Mouse (Mus musculus): ENCODE measurements around the gene Dstyk.
"Not testable (repeated sequence)": the region's sequence is repeated elsewhere in the genome, so short reads cannot be mapped to it uniquely, and the experiment has no call there.

The Dstyk gene

GRCm38 (mm10) chr1:132437389-132437788, 20.0 kb downstream of the Dstyk start:
- no peak for DNase-seq

GRCm38 (mm10) chr1:132440896-132441435, 23.6 kb downstream of the Dstyk start:
- no peak for DNase-seq

DNA sequence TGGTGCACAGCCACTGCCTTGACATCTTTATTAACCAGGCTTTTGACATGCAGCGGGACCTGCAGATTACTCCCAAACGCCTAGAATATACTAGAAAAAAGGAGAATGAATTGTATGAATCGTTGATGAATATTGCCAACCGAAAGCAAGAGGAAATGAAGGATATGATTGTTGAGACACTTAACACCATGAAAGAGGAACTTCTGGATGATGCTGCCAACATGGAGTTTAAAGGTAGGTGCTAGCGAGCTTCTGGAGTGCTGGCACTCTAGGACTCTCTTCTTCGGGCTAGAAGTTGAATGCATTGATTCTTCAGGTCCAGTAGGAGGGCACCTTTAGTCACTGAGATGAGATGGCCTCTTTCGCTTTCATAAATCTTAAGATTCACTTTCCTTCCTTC, 32.4 kb downstream of the Dstyk start:
- DNase-seq, result no peak

GRCm38 (mm10) chr1:132464651-132465050, 47.3 kb downstream of the Dstyk start:
- no peak for DNase-seq

DNA sequence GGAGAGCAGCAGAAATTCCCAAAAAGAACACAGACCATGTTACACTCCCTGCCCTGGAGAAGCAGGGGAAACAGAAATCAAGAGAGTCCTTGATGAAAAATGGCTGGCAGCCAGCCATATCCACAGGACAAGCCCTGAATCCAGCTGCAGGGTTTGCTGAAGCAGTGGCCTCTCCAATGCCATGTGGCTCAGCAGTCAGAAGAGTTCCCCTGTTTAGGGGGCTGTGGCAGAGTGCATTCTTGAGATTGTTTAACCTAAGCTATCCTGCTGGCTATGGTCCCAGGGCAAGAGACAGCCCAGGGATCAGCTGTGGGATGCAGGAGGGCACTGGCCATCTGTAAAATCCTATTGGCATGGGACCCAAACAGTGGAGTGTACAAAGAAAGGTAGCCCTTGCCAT, 51.6 kb downstream of the Dstyk start:
- no peak for DNase-seq

DNA sequence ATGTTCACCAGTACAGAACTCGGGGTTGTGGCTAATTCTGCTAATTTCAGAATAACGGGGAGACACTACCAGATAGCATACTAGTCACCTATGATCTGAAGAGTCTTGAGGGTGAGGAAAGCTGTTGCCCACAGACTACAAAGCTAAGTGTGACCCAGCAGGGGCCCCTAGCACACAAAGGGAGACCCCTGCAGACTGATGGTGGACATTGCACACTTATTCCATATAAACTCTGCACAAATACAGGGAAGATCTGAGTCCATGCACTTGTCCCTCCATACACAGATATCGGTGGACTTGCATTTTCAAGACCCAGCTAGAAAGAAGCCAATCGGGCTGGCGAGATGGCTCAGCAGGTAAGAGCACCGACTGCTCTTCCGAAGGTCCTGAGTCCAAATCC, 52.2 kb downstream of the Dstyk start:
- no peak for DNase-seq

GRCm38 (mm10) chr1:132470031-132470430, 52.7 kb downstream of the Dstyk start:
- not testable (repeated sequence) for DNase-seq

DNA sequence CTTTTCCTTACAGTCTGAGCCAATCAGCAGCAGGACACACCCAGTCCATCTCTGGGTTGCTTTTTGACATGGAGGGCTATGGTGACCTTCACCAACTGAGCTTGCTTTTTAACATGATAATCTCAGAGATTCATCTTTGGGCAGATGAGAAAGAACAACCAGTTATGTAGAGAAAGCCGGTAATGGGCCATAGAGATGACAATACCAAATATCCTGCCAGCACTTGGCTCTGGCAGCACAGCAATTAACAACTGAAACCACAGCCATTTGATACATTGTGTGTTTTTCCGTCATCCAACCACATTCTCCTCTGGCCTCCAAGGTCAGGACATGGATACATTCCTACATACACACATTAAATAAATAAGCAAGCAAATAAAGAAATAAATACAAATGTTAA, 53.7 kb downstream of the Dstyk start:
- DNase-seq, result no peak

GRCm38 (mm10) chr1:132471499-132471898, 54.1 kb downstream of the Dstyk start:
- no peak for DNase-seq

- DNase-seq, result no peak
These were observed 55.2 kb downstream of the Dstyk start for GRCm38 (mm10) chr1:132472537-132472936.

GRCm38 (mm10) chr1:132474496-132474895, 57.1 kb downstream of the Dstyk start:
- no peak for DNase-seq

DNA sequence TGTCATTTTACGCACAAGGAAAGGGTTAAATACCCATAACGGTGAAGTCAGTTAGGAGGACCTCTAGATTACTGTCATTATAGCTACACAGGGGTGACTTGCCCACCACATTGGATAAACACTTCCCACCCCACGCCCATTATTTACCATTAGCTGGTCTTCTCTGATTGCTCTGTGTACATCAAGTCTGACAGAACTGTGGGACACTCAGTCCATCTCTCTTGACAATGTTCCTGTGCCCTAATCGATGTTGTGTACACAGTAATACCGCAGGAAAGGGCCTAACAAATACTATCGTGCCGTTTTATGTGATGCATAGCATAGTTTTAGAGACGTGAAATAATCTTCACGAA, 59.2 kb downstream of the Dstyk start:
- no peak for DNase-seq

DNA sequence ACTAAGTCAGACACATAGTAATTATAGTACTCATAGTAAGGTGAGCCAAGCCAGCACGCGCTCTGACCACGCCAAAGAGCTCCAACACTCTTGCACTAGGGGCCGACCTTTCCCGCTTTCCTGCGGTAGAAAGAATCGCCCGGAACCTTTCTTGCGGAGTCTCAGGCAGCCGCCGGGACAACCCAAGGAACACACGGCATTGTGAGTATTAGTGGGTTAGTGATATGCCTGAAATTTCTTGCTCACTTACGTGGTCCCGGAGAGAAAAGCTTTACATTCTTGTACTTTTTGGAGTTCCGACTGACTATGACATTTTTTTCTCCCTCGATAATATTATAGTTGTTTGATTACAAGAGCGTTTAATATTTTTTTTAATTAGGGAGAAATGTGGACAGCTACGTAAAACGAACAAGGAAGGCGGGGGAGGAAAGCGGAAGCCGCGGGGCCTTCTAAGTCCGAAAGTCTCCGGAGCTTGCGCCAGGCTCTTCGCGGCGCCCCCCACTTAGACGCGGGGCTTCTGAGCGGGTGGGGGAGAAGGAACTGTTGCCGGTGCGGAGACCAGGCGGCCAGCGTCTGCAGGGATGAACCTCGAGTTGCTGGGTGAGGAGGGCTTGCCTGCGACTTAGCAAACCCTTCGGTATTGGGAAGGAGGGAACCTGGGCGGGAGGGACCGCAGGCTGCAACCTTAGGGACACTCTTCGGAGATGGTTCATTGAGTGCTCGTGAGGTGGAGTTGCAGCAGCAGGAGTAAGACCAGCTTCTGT, 59.8 kb downstream of the Dstyk start, which contains the start of gene Rbbp5:
Gene Rbbp5 (plus strand): TSS at position 438 of the 764 bp plus-strand sequence.
- peak; percentile 78 to 91 for DNase-seq

DNA sequence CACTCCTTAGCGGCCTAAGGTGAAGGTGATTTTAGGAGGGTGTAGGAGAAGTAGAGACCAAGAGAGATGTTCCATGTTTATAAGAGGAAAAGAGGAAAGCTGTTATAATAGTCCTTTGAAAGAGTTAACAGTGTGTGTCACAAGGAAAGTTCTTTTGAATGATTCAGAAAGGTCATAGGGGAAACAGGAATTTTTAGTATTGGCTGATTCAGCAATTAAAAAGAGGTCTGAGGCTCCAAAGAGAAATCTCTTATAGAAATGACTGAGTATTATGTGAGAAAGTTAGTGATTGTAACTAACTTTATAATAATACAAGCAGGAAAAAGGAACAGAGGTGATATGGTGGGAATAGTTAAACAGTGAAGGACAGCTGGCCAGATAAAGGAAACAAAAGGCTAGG, 62.1 kb downstream of the Dstyk start:
- DNase-seq, result no peak

- DNase-seq, result no peak
These were observed 64.3 kb downstream of the Dstyk start for GRCm38 (mm10) chr1:132481619-132482018.

DNA sequence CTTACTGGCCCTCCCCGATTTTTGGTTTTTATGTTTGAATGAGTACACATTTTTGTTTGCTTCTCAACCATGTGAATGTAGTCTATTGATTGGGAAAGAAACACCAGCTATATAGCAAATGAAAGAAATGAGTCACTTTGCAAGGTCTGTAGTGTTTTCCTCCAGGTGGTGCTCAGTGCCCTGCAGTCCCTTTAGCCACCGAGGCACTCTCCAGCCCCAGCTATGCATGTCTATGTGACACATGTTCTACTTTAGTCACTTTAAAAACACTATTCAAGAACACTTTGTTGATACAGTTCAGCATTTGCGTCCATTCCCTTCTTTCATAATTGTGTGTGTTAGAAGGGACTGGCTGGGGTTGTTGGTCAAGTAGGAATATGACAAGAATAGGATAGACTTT, 65.9 kb downstream of the Dstyk start:
- DNase-seq, result no peak

- DNase-seq, result no peak
These were observed 66.4 kb downstream of the Dstyk start for GRCm38 (mm10) chr1:132483759-132484158.

GRCm38 (mm10) chr1:132500535-132500934, 83.2 kb downstream of the Dstyk start:
- no peak for DNase-seq

- DNase-seq, result no peak
These were observed 87.8 kb downstream of the Dstyk start for GRCm38 (mm10) chr1:132505155-132505554.

GRCm38 (mm10) chr1:132506058-132506457, 88.7 kb downstream of the Dstyk start, which contains the start of gene Tmem81:
Tmem81 (plus strand) TSS chr1:132506230.
- DNase-seq, result no peak

DNA sequence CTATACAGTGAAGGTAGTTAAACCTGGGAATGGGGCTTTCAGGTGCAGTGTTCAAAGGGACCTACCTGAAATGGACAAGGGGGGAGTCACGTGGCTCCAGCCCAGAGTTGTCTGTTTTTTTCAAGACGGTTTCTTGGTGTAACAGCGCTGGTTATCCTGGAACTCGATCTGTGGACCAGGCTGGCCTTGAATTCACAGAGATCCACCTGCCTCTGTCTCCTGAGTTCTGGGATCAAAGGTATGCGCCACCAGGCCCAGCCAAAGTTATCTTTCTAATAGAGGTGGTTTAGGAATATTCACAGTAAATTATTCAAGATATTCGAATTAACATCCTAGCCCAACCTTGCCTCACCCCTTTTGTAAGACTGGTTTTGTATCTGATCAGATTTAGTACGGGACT, 89.3 kb downstream of the Dstyk start:
- no peak for DNase-seq

- no peak for DNase-seq
These were observed 92.4 kb downstream of the Dstyk start for GRCm38 (mm10) chr1:132509771-132510170.

DNA sequence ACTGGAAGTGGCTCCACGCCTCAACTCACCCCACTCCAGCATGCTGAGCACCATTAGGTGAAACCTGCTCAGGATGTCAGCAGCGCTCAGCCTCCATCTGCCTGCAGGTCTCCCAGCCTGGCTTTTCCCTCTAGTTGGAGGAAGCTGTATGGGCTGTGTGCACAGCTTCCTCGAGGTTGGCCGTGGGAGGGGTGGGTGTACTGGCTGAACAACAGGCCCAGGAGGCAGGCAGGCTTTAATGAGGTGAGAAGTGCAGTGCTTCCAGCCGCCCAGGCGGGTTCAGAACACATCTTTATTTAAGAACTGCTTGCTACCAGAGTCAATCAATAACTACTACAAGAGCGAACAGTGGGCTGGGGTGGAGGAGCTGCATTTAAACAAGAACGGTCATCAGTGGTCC, 94.2 kb downstream of the Dstyk start:
- DNase-seq, result no peak

GRCm38 (mm10) chr1:132512106-132512505, 94.8 kb downstream of the Dstyk start:
- DNase-seq, result no peak

DNA sequence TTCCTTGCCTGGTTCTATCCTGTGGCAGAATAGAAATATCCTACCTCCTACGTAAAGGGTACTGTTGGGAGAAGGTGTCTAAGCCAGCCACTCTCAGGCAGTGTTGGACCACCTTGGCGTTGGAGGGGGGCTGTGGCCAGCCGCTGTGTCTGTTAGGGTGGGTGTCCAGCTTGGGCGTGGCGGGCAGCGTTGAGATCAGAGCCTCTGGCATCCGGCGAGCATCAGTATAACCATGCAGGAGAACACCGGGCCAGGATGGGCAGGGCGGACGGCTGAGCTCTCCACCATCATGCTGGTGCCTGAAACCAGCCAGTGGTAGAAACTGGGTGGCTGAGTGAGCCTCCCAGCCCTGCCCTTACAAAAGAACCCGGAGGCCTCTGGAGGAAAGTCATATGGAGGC, 98.0 kb downstream of the Dstyk start:
- DNase-seq, result no peak

All from kidney, adult 8-10 months (tissue).